Mouse (Mus musculus) cerebellum, postnatal 4 days (tissue): ENCODE results near the gene Tmem204.
A peak's percentile ranks its signal among the peaks of the same experiment; 100 is the strongest.
"Not testable (repeated sequence)": the region's sequence is repeated elsewhere in the genome, so short reads cannot be mapped to it uniquely, and the experiment has no call there.

ENCODE experiments used
- DNase-seq, 2 experiments: peaks; one replicate each; pipeline ENCODE4 v3.0.0; 2022; ENCODE audit warnings: low spot score in 2 of 2, mixed read lengths in 1 of 2

Gene Tmem204

GRCm38 (mm10) chr17:25083444-25083931 lies at the start of gene Tmem204:
Gene Tmem204 (minus strand): TSS chr17:25083591.
- no peak for DNase-seq

- DNase-seq, result no peak
These were observed 46.7 kb upstream of the Tmem204 start for GRCm38 (mm10) chr17:25130060-25130459.

DNA sequence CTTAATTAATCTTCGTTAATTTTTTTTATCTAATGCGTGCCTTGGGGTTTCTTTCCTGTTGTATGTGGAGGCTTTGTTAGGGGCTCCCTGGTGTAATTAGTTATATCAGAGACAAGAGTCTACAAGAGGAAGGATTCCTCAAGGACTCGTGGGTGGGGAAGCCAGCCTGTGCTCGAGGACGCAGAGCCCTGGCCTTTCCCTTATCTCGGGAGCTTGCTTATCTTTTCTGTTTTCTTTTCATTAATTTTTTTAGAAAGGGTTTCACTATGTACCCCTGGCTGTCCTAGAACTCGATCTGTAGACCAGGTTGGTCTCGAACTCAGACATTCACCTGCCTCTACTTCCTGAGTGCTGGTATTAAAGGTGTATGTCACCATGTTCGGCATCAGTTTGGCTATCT lies 44.3 kb upstream of the Tmem204 start:
- no peak for DNase-seq

GRCm38 (mm10) chr17:25127079-25127478 lies 43.7 kb upstream of the Tmem204 start:
- DNase-seq, result no peak

DNA sequence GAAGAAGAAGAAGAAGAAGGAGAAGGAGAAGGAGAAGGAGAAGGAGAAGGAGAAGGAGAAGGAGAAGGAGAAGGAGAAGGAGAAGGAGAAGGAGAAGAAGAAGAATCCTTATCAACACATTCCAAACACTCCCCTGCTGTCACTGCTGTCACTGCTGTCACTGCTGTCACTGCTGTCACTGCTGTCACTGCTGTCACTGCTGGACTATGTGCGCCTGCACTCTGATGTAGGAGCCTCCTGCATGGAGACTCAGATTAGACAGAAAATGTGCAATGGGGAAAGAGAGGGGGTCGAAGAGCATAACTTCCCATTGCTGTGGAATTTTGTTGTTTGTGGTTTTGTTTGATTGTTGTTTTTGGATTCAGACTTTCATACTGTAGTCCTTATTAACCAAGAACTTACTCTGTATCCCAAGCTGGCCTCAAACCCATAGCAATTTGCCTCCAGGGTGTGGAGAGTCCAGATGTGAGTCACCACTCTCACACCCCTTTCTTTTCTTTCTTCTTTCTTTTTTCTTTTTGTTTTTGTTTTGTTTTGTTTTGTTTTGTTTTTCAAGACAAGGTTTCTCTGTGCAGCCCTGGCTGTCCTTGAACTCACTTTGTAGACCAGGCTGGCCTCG lies 42.2 kb upstream of the Tmem204 start:
- DNase-seq, result not testable (repeated sequence)

DNA sequence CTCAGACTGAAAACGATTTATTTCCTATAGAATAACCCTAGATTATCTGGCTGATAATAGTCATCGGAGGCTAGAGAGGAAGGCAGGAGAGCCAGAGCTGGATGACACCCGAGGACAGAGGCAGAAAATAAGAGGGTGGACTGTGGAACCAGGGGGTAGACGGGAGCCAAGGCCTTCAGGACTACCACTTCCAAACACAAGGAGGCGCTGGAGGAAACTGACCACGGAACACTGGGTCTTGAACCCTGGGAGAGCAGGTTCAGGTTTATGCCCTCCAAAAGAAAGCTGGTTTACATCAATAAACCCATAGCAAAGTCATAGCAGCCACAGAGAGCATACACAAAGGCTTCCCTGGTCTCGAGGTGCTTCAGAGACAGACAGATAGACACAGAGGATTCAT lies 40.6 kb upstream of the Tmem204 start:
- DNase-seq, result no peak

- DNase-seq, result no peak
These were observed 37.0 kb upstream of the Tmem204 start, which contains the start of gene Ptx4 for GRCm38 (mm10) chr17:25120406-25120805. Gene Ptx4 (plus strand): TSS chr17:25120760.

GRCm38 (mm10) chr17:25117263-25117662 lies 33.9 kb upstream of the Tmem204 start:
- no peak for DNase-seq

DNA sequence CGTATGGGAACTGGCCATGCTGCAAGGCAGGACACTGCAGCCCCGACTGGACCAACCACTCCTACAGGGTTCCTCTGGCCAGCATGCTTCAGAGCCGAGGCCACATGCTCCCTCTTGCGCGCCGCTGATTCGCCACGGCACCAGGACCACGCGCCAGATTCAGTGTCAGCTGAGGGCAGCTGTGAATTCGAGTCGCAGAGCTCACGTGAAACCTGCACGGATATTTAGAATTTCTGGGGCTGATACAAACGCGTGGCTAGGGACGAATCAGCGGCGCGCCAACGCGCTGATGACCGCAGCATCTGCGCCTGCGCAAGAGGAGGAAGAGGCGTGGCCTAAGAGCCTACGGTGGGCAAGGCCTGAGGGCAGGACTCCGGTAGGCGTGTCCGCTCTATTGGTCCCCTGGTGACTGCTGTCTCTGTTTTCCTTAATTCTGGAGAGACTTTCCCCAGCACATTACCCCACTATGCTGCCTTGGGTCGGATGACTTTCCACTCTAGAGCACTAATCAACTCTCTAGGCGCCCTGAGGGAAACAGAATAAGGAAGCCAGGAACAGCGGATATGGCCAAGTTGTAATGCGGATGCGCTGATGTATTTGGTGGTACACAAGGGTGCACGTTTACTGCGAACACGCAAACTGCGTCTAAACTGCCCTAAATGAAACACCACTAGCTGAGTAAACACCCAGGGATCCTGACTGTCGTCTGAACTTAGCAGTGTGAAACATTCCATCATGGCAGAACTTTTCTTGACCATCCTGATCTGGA lies 32.5 kb upstream of the Tmem204 start, which contains the start of gene Telo2:
Gene Telo2 (minus strand): TSS at position 304 of the 769 bp plus-strand sequence.
- peak; percentile 87 to 93 for DNase-seq

DNA sequence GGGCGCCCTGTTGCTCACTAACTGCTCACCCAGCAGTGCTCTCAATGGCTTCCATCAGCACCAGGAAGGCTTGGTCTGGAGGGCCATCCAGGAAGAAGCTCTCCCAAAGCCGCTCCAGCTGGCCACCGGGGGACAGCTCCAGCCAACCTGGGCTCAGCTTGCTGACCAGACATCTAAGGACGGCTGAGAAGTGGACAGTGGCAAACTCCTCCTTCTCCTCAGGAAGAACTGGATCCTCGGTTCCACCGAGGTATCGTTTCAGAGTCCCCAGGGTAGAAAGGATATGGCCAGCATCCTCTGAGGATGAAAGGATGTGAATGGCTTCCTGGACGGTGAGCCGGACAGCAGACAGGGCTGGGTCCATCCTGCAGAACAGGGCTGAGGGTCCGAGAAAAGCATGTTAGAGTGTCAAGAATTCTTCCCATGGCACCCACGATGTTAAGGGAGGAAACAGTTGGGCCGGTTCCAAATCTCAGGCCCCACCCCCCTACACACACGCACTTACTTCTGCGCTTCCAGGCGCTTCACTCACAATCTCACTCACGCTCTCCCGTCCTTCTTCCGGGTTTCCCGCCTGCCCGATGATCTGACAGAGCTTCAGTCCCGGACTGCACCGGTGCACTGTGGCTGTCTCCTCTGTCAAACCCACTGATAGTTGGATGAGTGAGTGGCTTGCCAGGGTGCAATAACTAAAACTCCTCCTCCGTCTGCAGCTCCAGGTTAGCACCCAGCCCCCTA lies 31.7 kb upstream of the Tmem204 start:
- DNase-seq, result no peak

GRCm38 (mm10) chr17:25112423-25112810 lies 29.0 kb upstream of the Tmem204 start:
- DNase-seq, result no peak

DNA sequence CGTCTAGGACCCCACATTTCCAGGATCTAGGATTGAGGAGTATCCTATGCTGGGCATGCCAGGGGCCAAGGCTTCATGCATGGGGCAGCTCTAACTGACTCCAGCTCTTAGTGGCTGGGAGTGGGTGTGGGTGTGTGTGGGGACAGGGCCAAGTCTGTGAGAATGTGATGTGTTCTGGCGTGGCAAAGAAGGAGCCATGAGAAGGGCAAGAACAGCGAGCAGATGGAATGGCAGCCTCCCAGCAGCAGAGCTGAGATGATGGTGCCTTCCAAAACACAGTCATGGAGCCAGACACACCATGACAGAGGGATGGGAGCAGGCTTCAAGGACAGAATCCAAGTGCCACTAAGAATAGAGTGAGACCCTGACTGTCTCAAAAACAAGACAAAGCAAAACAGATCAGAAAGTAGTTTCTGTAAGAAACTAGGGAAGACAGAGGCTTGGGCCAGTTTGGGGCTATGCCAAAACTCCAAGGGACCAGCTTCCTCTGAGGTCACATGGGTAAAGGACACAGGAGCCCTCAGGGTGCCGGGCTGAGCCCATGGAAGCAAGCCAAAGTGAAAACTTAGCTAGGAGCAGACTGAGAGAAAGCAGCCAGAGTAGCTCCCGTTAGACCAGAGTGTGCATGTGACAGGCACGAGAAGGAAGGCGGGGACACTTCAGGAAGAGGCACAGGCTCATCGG lies 28.5 kb upstream of the Tmem204 start:
- DNase-seq, result peak in 1 of 2 experiments; percentile 63

DNA sequence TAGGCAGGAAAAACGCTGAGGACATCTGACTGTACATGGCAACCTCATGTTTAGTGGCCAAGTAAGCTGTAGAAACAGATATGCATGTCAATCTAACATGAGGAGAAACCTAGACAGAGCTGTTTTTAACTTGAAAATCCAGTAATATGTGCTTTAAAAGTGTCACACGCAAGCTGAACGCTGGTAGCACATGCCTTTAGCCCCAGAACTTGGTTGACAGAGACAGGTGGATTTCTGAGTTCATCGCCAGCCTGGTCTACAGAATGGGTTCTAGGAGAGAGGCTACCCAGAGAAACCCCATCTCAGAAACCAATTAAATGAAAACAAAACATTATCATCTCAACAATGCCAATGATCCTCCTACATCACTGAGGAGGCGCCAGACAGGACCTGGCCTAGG lies 27.8 kb upstream of the Tmem204 start:
- DNase-seq, result no peak

GRCm38 (mm10) chr17:25110590-25110989 lies 27.2 kb upstream of the Tmem204 start:
- no peak for DNase-seq

GRCm38 (mm10) chr17:25109578-25109977 lies 26.2 kb upstream of the Tmem204 start:
- DNase-seq, result peak in 1 of 2 experiments; percentile 45

DNA sequence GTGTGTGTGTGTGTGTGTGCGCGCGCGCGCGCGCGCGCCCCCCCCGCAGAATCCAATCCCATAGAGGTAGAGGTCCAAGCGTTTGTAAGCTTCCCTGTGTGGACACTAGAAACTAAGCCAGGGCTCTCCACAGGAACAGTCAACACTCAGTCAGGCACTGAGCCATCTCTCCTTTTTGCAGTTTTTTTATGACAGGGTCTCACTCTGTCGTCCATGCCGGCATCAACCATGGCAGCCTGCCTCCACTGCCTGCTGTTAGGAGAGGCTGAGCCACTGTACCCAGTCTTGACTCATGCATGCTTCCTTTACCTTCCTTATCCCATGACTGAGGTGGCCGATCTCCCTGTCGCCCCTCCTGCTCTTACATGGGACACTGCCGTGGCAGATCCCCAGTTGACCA lies 24.4 kb upstream of the Tmem204 start:
- no peak for DNase-seq

GRCm38 (mm10) chr17:25101338-25101737 lies 17.9 kb upstream of the Tmem204 start:
- DNase-seq, result no peak

DNA sequence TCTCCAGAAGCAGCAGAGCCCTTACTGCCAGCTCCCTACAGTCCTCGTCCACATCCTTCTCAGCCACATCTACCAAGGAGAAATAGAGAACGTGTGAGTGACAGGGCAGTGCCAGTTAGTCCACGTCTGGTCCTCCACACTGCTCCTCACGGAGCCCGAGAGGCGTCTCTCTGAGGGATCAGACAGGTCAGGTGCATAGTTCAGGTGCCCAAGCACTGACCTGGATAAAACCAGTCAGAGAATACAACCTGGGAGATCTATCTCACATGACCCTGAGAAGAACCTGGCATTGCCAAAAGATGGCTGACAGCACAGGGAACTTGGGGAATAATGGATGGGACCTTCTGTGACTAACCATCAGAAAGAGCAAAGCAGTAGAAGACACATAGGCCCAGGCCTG lies 16.7 kb upstream of the Tmem204 start:
- DNase-seq, result no peak

- DNase-seq, result no peak
These were observed 12.8 kb upstream of the Tmem204 start for GRCm38 (mm10) chr17:25096221-25096620.

GRCm38 (mm10) chr17:25090450-25090849 lies 7.1 kb upstream of the Tmem204 start:
- DNase-seq, result no peak

DNA sequence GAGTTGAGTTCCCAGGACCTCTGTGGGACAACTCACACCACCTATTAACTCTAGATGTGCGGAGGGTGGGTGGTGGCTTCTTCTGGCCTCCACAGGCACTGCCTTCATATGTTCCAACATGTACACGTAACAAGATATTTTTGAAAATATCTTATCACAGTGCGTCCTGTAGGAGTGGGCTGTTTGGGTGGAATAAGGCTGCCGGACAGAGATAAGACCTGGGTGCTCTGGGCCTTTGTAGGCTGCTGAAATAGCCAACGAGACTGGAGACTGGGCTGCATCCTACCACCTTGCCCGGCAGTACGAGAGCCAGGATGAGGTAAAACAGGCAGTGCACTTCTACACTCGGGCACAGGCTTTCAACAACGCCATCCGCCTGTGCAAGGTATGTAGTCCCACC lies 5.8 kb upstream of the Tmem204 start:
- no peak for DNase-seq

DNA sequence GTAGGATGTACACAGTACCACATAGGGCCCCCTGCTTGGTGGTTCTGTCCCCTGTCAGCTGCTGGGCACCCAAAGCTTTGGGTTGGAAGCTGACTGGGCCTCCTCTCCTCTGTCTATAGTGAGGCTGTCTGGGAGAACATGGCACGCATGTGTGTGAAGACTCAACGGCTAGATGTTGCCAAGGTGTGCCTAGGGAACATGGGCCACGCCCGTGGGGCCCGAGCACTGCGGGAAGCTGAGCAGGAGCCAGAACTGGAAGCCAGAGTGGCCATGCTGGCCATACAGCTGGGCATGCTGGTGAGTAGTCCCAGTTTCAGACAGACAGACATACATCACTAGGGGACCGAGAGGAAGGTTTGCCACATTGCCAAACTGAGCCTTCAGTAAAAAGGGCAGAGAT lies 3.3 kb upstream of the Tmem204 start:
- DNase-seq, result no peak
